Mouse (Mus musculus): ENCODE measurements around the gene Pex10. TPM values are rescaled to one million over a fixed set of nuclear protein-coding genes. Genes with fewer than 3 reads are reported as not detected.

The Pex10 gene
- 3.1 TPM for polyA plus RNA-seq (2017; shearing (Covaris generic))

DNA sequence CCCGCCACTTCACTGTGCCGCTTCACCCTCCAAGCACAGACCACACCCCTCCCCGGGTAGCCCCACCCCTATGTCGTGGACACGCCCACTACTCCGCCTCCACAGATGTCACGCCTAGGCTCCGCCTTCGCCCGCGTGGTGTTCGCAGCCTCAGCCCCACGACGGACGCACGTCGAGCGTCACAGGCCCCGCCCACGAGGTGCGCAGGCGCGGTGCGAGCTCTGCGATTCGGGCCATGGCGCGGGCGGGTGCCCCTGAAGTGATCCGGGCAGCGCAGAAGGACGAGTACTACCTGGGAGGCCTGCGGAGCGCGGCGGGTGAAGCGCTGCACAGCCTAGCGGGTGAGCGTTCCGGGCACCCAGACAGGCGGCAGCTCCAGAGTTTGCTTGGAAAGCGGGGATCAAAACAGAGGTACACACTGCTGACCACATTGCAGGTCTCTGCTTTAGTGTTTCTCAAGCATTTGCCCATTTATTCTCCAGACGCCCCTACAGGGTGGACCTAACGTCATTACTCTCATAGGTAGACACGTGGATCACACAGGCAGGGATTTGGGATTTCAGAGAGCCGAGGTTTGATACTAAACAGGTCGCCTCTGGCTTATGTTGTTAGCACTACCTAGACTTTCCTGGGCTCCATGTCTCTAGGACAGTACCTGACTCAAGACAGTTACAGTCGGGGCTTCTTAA is at the start of gene Pex10:
Pex10 (plus strand) TSS at position 183 of the 689 bp plus-strand sequence.

DNA sequence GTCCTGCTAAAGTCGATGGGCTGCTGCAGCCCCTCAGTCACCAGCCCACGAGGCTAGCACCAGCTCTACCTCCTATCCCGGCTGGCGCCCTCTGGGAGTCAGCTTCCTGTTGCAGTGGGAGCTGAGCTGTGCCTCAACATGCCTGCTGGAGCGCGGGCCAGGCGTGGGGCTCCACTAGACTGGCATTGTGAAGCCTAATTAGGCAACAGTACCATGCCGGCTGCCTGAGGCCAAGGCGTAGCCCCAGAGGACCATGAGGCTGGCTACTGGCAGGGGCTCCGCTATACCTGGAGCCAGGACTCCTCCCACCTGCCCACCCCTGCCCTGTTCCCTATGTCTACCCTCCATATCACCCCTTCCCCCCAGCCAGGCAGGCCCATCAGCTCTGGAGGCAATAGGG is 10.1 kb upstream of the Pex10 start, which contains the start of gene Plch2:
Plch2 (minus strand) TSS at position 61 of the 400 bp plus-strand sequence.

DNA sequence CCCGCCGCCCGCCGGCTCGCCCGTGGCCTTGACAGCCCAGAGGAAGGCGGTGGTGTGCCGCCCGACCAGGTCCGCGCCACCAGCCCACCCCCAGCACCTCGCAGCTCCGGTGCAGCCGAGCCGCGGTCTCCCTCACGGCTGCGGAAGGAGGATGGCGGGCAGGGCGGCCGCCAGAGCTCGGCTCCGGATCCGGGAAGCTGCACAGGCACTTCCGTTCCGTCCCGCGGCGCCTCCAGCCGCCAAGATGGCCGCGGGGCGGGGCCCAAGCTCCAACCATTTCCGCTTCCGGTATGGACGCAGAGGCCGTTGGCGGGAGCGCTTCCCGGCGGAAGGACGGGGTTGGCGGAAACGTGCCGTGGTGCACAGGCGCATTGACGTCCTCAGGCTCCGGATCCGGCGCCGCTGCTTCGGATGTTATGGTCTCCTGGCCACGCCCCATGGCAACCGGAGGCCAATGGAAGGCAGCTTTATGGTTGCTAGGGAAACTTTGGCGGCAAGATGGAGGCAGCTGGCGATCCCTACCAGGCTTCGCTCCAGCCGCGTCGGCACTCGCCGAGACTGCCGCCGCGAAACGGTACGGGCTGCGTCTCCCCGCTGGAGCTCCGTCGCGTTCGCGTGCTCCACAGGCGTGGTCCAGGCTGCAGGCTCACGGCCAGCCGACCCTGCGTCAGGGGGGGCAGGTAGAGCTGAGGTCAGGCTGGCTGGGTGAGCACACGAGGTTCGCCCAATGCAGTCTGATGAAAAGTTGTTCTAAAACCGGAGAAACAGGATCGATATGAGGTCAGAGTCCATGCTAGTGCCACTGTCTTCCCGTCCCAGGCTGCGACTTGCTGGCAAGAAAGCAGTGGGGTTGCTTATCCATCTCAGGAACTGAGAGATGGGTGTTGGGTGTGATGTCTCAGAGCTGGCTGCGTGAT is 19.6 kb downstream of the Pex10 start, which contains the start of the genes Rer1 and Morn1:
Rer1 (minus strand) TSS at position 275 of the 917 bp plus-strand sequence.
Morn1 (plus strand) TSS at position 470 of the 917 bp plus-strand sequence.

Other genes starting within 250 kb of the Pex10 start
- gene Ttc34, start 229.6 kb upstream of the Pex10 start, polyA plus RNA-seq (2017; shearing (Covaris generic)) = 0.20 TPM
- gene Mmel1, start 197.4 kb upstream of the Pex10 start, polyA plus RNA-seq (2017; shearing (Covaris generic)) = not detected
- 6.7 TPM for gene Fam213b, start 167.9 kb upstream of the Pex10 start, polyA plus RNA-seq (2017; shearing (Covaris generic))
- 8.7 TPM for gene Tnfrsf14, start 138.5 kb upstream of the Pex10 start, polyA plus RNA-seq (2017; shearing (Covaris generic))
- gene Hes5, start 106.1 kb upstream of the Pex10 start, polyA plus RNA-seq (2017; shearing (Covaris generic)) = 0.43 TPM
- gene Pank4, start 102.9 kb upstream of the Pex10 start, polyA plus RNA-seq (2017; shearing (Covaris generic)) = 54.9 TPM
- 0.17 TPM for gene Plch2, start 10.2 kb upstream of the Pex10 start, polyA plus RNA-seq (2017; shearing (Covaris generic))
- 130 TPM for gene Rer1, start 19.4 kb downstream of the Pex10 start, polyA plus RNA-seq (2017; shearing (Covaris generic))
- gene Morn1, start 19.6 kb downstream of the Pex10 start, polyA plus RNA-seq (2017; shearing (Covaris generic)) = 2.1 TPM
- 116 TPM for gene Ski, start 155.6 kb downstream of the Pex10 start, polyA plus RNA-seq (2017; shearing (Covaris generic))
- 47.9 TPM for gene Faap20, start 182.8 kb downstream of the Pex10 start, polyA plus RNA-seq (2017; shearing (Covaris generic))

Measured in effector memory CD4-positive, alpha-beta T cell, adult 7 months (primary cell).